Mouse (Mus musculus): ENCODE results near the gene Nova1.

The Nova1 gene

DNA sequence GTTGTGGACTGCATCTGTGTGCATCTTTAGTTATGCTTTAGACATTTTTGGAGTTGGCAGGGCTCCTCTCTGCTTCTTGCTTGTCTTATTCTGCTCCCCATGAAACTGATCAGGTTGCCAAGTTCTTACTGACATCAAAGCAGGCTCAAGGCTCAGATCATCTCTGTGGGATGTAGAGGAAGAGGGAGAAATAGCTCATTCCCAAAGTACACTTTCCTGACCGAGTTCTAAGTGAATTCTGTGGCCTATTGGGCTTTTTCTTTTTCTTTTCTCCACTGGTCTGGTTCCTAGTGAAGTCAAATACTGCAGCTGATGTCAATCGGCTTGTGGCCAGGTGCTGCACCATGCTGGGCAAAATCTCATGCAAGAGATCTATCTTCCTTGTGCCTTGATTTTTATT, 152.0 kb downstream of the Nova1 start:
- no peak for DNase-seq (ENCODE audit: low read depth)

DNA sequence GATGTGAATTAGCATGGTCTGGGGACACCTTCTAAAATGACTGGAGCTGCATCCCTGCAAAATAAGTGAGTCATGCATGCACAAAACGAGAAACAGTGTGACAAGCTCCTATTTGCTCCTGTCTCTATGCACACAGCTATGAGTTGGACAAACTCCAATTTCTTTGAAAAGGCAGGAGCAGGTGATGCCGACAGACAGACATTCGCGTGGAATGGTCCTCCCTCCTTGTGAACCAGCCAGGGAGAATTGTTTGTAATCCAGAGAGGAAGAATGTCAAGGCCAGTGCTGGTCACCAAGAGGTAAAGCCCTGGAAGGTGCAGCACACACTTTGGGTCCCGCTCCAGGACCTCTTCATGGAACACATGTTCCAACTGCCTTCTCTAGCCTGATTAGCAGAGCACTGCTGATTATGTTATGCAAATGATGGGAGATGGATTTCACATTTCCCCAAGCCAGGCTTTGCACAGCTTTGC, 172.6 kb downstream of the Nova1 start:
- no peak for DNase-seq (ENCODE audit: low read depth)

DNA sequence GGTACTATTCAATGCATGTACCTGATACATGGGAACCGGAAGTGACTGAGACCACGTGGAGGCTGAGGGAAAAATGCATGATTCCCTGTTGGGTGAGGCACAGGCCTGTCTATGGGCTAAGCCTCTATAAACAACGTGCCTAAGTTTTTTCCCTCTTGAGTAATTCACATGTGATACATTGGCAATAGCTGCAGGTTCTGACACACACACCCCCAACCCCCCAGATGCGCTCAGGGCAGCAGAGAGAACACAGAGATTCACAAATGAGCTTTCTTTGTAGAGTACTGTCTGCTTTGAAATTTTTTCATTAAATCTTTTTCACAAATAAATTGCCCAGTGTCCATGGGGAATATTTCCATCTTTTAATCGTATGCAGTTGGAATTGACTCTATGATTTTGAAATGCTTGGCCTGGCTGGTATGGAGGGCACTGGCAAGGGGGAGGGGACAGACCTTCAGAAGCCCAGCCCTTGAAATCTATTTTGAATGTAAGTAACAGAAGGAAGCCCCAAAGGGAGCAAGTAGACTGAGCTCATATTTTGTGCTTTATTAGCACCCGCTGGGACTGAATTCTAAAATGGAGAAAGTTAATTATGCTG, 173.3 kb downstream of the Nova1 start:
- DNase-seq (ENCODE audit: low read depth) = no peak
